Mouse (Mus musculus) bone marrow macrophage, adult 2 months (primary cell): ENCODE data around the gene Shc4.

Experiments
- CTCF ChIP-seq: IDR thresholded peaks from 2 replicates; pipeline ENCODE4 v1.5.1; 2012; ENCODE audit warnings: low read depth, mild to moderate bottlenecking, low read length, moderate library complexity
- POLR2A ChIP-seq: IDR thresholded peaks from 2 replicates; pipeline ENCODE4 v1.6.1; 2012; ENCODE audit warnings: mild to moderate bottlenecking, low read depth, low read length, borderline replicate concordance

GRCm38 (mm10) chr2:125602970-125603369, 121.0 kb downstream of the Shc4 start:
- TF ChIP-seq POLR2A: no peak
- no peak for TF ChIP-seq CTCF
